Mouse (Mus musculus): ENCODE results near the gene Epn2.

Gene Epn2

GRCm38 (mm10) chr11:61540642-61541041 lies 38.8 kb downstream of the Epn2 start:
- DNase-seq (ENCODE audit: low read depth, low spot score): no peak

GRCm38 (mm10) chr11:61537362-61537761 lies 42.1 kb downstream of the Epn2 start:
- peak; percentile 61 for DNase-seq (ENCODE audit: low read depth, low spot score)

GRCm38 (mm10) chr11:61536952-61537351 lies 42.5 kb downstream of the Epn2 start:
- DNase-seq (ENCODE audit: low read depth, low spot score): no peak

GRCm38 (mm10) chr11:61535530-61535929 lies 44.0 kb downstream of the Epn2 start:
- DNase-seq (ENCODE audit: low read depth, low spot score): no peak

GRCm38 (mm10) chr11:61533571-61533970 lies 45.9 kb downstream of the Epn2 start:
- no peak for DNase-seq (ENCODE audit: low read depth, low spot score)

- DNase-seq (ENCODE audit: low read depth, low spot score): no peak
Observed at GRCm38 (mm10) chr11:61532820-61533219, 46.7 kb downstream of the Epn2 start.

GRCm38 (mm10) chr11:61529268-61529713 lies 50.2 kb downstream of the Epn2 start:
- no peak for DNase-seq (ENCODE audit: low read depth, low spot score)

- no peak for DNase-seq (ENCODE audit: low read depth, low spot score)
Observed at GRCm38 (mm10) chr11:61526872-61527271, 52.6 kb downstream of the Epn2 start.

- DNase-seq (ENCODE audit: low read depth, low spot score): no peak
Observed at GRCm38 (mm10) chr11:61519484-61520107, 59.9 kb downstream of the Epn2 start.

GRCm38 (mm10) chr11:61518871-61519270 lies 60.6 kb downstream of the Epn2 start:
- no peak for DNase-seq (ENCODE audit: low read depth, low spot score)

GRCm38 (mm10) chr11:61517971-61518370 lies 61.5 kb downstream of the Epn2 start:
- no peak for DNase-seq (ENCODE audit: low read depth, low spot score)

GRCm38 (mm10) chr11:61514953-61515352 lies 64.5 kb downstream of the Epn2 start:
- no peak for DNase-seq (ENCODE audit: low read depth, low spot score)

GRCm38 (mm10) chr11:61504713-61505257 lies 74.7 kb downstream of the Epn2 start, which contains the start of gene B9d1:
Gene B9d1 (plus strand): TSS chr11:61505144.
- peak; percentile 97 for DNase-seq (ENCODE audit: low read depth, low spot score)

GRCm38 (mm10) chr11:61503933-61504332 lies 75.6 kb downstream of the Epn2 start:
- no peak for DNase-seq (ENCODE audit: low read depth, low spot score)

- no peak for DNase-seq (ENCODE audit: low read depth, low spot score)
Observed at GRCm38 (mm10) chr11:61498736-61499504, 80.6 kb downstream of the Epn2 start.

GRCm38 (mm10) chr11:61497490-61497889 lies 82.0 kb downstream of the Epn2 start:
- DNase-seq (ENCODE audit: low read depth, low spot score): no peak

- no peak for DNase-seq (ENCODE audit: low read depth, low spot score)
Observed at GRCm38 (mm10) chr11:61495528-61495927, 84.0 kb downstream of the Epn2 start.

- DNase-seq (ENCODE audit: low read depth, low spot score): peak; percentile 98
Observed at GRCm38 (mm10) chr11:61494129-61494997, 85.1 kb downstream of the Epn2 start, which contains the start of gene Mapk7. Gene Mapk7 (minus strand): TSS chr11:61494406.

- no peak for DNase-seq (ENCODE audit: low read depth, low spot score)
Observed at GRCm38 (mm10) chr11:61493525-61494128, 85.9 kb downstream of the Epn2 start.

- DNase-seq (ENCODE audit: low read depth, low spot score): no peak
Observed at GRCm38 (mm10) chr11:61492749-61493401, 86.6 kb downstream of the Epn2 start.

Measured in telencephalon, adult 2 months (tissue).